Mouse (Mus musculus) heart, embryonic 12.5 days (tissue): Measurements from ENCODE around the gene Fbxl3. TPM values are rescaled to one million over a fixed set of nuclear protein-coding genes. Genes with fewer than 3 reads are reported as not detected.

Experiments used
- ATAC-seq: fragments of 200-750 bp; cut with Nextera tagmentation; 2 replicates; pipeline ENCODE4 v1.8.0; 2017; ENCODE audit warnings: moderate TSS enrichment, moderate library complexity; ENCODE audit not compliant: insufficient number of reproducible peaks, low FRiP score
- H3K27ac ChIP-seq: fragments of 300-500 bp; sonication (generic); 2 replicates; pipeline ENCODE4 v1.5.1; 2016; ENCODE audit warnings: mild to moderate bottlenecking, moderate library complexity; ENCODE audit not compliant: poor library complexity, severe bottlenecking
- H3K27me3 ChIP-seq: fragments of 300-500 bp; sonication (generic); replicated peaks from 2 replicates; pipeline ENCODE4 v1.6.1; 2016; ENCODE audit warnings: mild to moderate bottlenecking, moderate library complexity
- H3K36me3 ChIP-seq: fragments of 300-500 bp; sonication (generic); 2 replicates; pipeline ENCODE4 v1.6.1; 2016; ENCODE audit warnings: mild to moderate bottlenecking, moderate library complexity
- H3K4me1 ChIP-seq: fragments of 300-500 bp; sonication (generic); replicated peaks from 2 replicates; pipeline ENCODE4 v1.6.1; 2016; ENCODE audit warnings: mild to moderate bottlenecking
- H3K4me2 ChIP-seq: fragments of 300-500 bp; sonication (generic); 2 replicates; pipeline ENCODE4 v1.6.1; 2016; ENCODE audit warnings: mild to moderate bottlenecking, moderate library complexity
- H3K4me3 ChIP-seq: fragments of 300-500 bp; sonication (generic); 2 replicates; pipeline ENCODE4 v1.5.1; 2016; ENCODE audit warnings: mild to moderate bottlenecking
- H3K9ac ChIP-seq: fragments of 300-500 bp; sonication (generic); 2 replicates; pipeline ENCODE4 v1.6.1; 2016; ENCODE audit warnings: mild to moderate bottlenecking, moderate library complexity
- H3K9me3 ChIP-seq: fragments of 300-500 bp; sonication (generic); replicated peaks from 2 replicates; pipeline ENCODE4 v1.6.1; 2016; ENCODE audit warnings: mild to moderate bottlenecking, moderate library complexity
- WGBS: fragments of 180-500 bp; shearing (Covaris S2); methylation state at CpG from one replicate; pipeline ENCODE4 v1.1.7; 2016; 5-methylcytosine and 5-hydroxymethylcytosine counted together
- polyA plus RNA-seq: library from polyadenylated mRNA; unstranded; fragments of >200 nt; fragmentation: Nextera tagmentation; extraction: Ambion mirVana; gene quantifications from 2 replicates; pipeline ENCODE4 v1.2.1, GENCODE M21; 2016

Gene Fbxl3
- polyA plus RNA-seq, 1 experiment from 2014 or later: 26.5 TPM

GRCm38 (mm10) chr14:103079209-103079977 is 20.0 kb downstream of the Fbxl3 start:
- no peak for ATAC-seq
- H3K27ac ChIP-seq: no peak overlapping the region
- no peaks in the 10 kb centered on the region for H3K27me3 ChIP-seq
- H3K9ac ChIP-seq: no peak overlapping the region
- no peak overlapping the region for H3K4me2 ChIP-seq
- H3K36me3 ChIP-seq: peaks cover 45% of the 10 kb centered on the region
- 90% methylated on average over 9 of the region's 9 CpGs for WGBS
- no peak overlapping the region for H3K4me3 ChIP-seq
- H3K9me3 ChIP-seq: no peaks in the 10 kb centered on the region
- H3K4me1 ChIP-seq: no peaks in the 10 kb centered on the region

DNA sequence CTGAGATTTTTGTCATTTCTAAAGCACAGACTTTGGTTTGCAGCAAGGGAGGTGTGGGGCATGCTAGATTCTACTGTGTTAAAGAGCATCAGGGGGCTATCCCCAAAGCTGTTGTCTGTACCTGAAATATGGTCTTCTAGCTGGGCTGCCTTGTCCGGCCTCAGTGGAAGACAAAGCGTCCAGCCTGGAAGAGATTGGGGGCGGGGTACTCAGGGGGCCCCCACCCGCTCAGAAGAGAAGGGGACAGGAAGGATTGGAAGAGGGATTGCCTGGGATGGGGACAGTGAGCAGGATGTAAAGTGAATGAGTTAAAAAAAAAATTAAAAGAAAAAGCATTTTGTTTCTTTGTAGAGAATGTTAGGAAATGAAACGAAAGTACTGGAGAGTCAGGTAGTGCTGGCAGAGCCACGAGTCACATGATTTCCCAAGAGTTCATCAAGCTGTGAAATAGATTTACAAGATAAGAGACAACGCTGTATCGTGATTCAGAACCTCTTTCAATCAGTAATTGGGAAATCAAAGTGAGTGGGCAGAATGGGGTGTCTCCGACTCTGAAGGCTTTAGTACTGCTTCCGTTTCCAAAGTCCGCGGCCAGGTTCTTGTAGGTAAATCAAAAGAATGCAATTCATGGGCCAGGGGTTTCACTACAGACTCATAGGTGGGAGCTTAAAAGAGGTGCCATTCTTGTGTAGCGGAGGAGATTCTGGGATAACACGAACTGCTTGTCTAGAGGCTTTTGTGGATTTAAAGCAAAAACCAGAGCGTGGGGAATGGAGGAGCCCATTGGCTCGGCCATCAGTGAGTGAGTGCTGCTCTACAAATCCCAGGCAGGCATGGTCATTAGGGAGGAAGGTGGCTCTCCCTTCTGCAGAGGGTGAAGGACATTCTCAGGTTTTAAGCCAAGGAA is 21.1 kb downstream of the Fbxl3 start:
- Histone ChIP-seq H3K27ac (no peak overlapping the region), H3K9ac (no peak overlapping the region), H3K4me2 (no peak overlapping the region), H3K36me3 (peaks cover 52% of the 10 kb centered on the region), H3K27me3 (no peaks in the 10 kb centered on the region), H3K4me3 (no peak overlapping the region), H3K4me1 (no peaks in the 10 kb centered on the region), H3K9me3 (no peaks in the 10 kb centered on the region)
- WGBS: 87% methylated on average over 16 of the region's 16 CpGs
- no peak for ATAC-seq

DNA sequence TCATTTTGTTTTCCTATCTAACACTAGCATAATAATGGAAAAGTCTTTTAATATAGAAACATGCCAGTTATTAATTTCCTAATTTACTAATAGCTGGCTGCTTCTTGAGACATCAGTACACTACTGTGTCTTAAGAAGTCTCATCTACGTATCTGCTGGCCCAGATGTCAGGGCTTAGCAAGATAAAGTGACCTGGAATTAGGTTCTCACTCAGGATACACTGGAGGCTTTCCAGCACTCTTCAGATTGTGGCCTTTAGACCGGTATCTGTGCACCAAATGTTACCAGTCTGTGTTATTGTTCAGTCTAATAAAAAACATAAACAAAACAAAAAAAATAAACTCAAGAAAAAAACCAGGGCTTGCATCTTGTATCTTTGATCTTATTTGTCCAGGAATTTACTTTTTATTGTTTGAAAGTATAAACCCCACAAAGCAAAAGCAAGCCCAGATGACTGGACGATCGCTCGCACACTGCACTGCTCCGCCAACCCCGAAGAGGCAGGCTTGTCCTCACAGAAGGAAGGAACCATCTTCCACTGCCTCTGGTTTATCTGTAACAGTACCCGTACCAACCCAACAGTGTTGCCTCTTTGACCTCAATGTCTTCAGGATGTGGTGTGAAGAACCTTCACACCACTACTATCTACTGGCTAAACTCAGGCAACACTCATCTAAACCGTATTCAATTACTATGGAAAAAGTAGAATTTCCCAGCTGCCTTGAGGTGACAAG is 21.9 kb downstream of the Fbxl3 start:
- H3K27me3 ChIP-seq: no peaks in the 10 kb centered on the region
- no peaks in the 10 kb centered on the region for H3K4me1 ChIP-seq
- no peak for ATAC-seq
- H3K4me2 ChIP-seq: no peak overlapping the region
- 87% methylated on average over 9 of the region's 9 CpGs for WGBS
- no peak overlapping the region for H3K4me3 ChIP-seq
- H3K9ac ChIP-seq: no peak overlapping the region
- no peaks in the 10 kb centered on the region for H3K9me3 ChIP-seq
- H3K27ac ChIP-seq: no peak overlapping the region
- peaks cover 53% of the 10 kb centered on the region for H3K36me3 ChIP-seq

GRCm38 (mm10) chr14:103075166-103075565 is 24.2 kb downstream of the Fbxl3 start:
- Histone ChIP-seq H3K36me3 (peaks cover 58% of the 10 kb centered on the region), H3K9me3 (no peaks in the 10 kb centered on the region)
- WGBS: 73% methylated on average over 7 of the region's 7 CpGs

DNA sequence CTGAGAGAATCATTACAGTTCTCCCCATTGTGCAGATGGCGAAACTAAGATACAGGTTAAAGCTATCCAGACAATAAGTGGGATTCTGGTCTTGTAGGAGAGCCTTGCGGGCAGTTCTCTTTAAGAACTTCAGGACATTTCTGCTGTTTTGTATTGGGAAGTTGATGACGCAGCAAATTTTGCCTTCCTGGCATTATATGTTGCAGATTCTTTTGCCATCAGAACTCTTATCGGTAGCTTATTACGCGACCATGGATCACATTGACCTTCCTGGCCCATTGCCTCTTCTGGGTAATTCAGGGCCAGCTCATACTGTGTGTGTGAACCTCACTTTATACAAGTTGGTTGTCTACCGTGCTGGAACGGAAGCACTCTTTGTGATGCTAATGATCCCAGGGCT is 25.5 kb downstream of the Fbxl3 start:
- H3K4me3 ChIP-seq: no peak overlapping the region
- H3K9ac ChIP-seq: no peak overlapping the region
- H3K9me3 ChIP-seq: no peaks in the 10 kb centered on the region
- peaks cover 51% of the 10 kb centered on the region for H3K36me3 ChIP-seq
- 92% methylated on average over 8 of the region's 8 CpGs for WGBS
- ATAC-seq: no peak
- H3K4me1 ChIP-seq: 0 out of 2 replicates have a peak, but pooled peaks cover 6% of the 10 kb centered on the region
- no peak overlapping the region for H3K4me2 ChIP-seq
- H3K27me3 ChIP-seq: no peaks in the 10 kb centered on the region
- no peak overlapping the region for H3K27ac ChIP-seq

More at GRCm38 (mm10) chr14:103075166-103075565, 24.2 kb downstream of the Fbxl3 start:
- Histone ChIP-seq H3K27me3 (no peaks in the 10 kb centered on the region), H3K27ac (no peak overlapping the region), H3K4me1 (0 out of 2 replicates have a peak, but pooled peaks cover 2% of the 10 kb centered on the region), H3K4me3 (no peak overlapping the region), H3K4me2 (no peak overlapping the region), H3K9ac (no peak overlapping the region)
- ATAC-seq: no peak

- Histone ChIP-seq H3K36me3 (peaks cover 45% of the 10 kb centered on the region), H3K27me3 (no peaks in the 10 kb centered on the region), H3K27ac (no peak overlapping the region), H3K4me1 (0 out of 2 replicates have a peak, but pooled peaks cover 6% of the 10 kb centered on the region), H3K4me3 (no peak overlapping the region), H3K9ac (no peak overlapping the region), H3K9me3 (no peaks in the 10 kb centered on the region), H3K4me2 (no peak overlapping the region)
- ATAC-seq: no peak
- 78% methylated on average over 4 of the region's 4 CpGs for WGBS
Observed at GRCm38 (mm10) chr14:103072731-103073130, 26.6 kb downstream of the Fbxl3 start.

GRCm38 (mm10) chr14:103071471-103071870 is 27.9 kb downstream of the Fbxl3 start:
- H3K4me3 ChIP-seq: no peak overlapping the region
- 0 out of 2 replicates have a peak, but pooled peaks cover 6% of the 10 kb centered on the region for H3K4me1 ChIP-seq
- 89% methylated on average over 12 of the region's 12 CpGs for WGBS
- no peak overlapping the region for H3K4me2 ChIP-seq
- peaks cover 39% of the 10 kb centered on the region for H3K36me3 ChIP-seq
- no peak overlapping the region for H3K9ac ChIP-seq
- H3K27me3 ChIP-seq: no peaks in the 10 kb centered on the region
- no peak for ATAC-seq
- H3K27ac ChIP-seq: no peak overlapping the region
- H3K9me3 ChIP-seq: no peaks in the 10 kb centered on the region

- Histone ChIP-seq H3K27ac (peak overlapping the region; percentile 85), H3K9me3 (no peaks in the 10 kb centered on the region), H3K4me2 (peak overlapping the region; percentile 94), H3K36me3 (peaks cover 35% of the 10 kb centered on the region), H3K9ac (peak overlapping the region; percentile 74), H3K4me3 (peak overlapping the region; percentile 58), H3K27me3 (no peaks in the 10 kb centered on the region), H3K4me1 (0 out of 2 replicates have a peak, but pooled peaks cover 6% of the 10 kb centered on the region)
- WGBS: 2% methylated on average over 10 of the region's 10 CpGs
- ATAC-seq: no peak
Observed at GRCm38 (mm10) chr14:103070790-103071189, 28.6 kb downstream of the Fbxl3 start.

DNA sequence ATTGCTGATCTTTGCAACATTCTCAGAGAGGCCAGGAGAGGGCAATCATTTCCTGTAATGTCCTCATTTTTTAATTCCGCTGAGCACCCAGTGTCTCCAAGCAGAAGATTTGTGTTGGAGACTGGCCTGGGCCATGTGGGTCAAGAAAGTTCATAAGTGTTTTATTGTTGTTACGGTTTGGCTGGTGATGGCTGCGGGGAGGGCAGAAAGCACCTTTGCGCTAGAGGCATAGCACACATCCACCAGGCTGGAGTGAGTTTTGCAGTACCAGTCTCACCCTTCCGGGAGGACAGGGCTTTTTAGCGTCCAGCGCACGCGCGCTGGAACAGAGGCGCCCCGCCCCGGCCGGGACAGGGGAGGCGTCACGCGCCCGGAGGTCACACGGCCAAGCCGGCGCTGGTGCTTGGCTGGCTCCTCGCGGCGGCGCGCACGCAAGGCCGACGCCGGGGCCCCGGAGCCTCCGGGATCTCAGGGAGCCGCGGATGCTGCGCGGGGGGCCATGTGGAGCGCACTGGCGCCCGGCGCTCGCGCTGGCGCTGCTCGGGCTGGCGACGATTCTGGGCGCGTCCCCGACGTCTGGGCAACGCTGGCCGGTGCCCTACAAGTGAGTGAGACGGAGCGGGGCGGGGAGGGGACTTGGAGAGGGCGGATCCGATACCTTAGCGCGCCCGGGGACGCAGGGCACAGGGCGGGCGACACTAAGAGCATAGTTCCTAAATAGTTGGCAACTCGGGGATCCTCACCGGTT is 29.3 kb downstream of the Fbxl3 start, which contains the start of gene Cln5:
Cln5 (plus strand) TSS at position 353 of the 748 bp plus-strand sequence.
- Histone ChIP-seq H3K4me3 (peak within 1 kb of the TSS; percentile 58), H3K27me3 (no peaks in the 10 kb centered on the region), H3K27ac (peak within 1 kb of the TSS; percentile 85), H3K4me1 (peaks cover 11% of the 10 kb centered on the region), H3K4me2 (peak within 1 kb of the TSS; percentile 94), H3K36me3 (peaks cover 31% of the 10 kb centered on the region), H3K9ac (peak within 1 kb of the TSS; percentile 74), H3K9me3 (no peaks in the 10 kb centered on the region)
- under 1% methylated on average over 65 of the region's 65 CpGs for WGBS
- ATAC-seq: peak; percentile 98

DNA sequence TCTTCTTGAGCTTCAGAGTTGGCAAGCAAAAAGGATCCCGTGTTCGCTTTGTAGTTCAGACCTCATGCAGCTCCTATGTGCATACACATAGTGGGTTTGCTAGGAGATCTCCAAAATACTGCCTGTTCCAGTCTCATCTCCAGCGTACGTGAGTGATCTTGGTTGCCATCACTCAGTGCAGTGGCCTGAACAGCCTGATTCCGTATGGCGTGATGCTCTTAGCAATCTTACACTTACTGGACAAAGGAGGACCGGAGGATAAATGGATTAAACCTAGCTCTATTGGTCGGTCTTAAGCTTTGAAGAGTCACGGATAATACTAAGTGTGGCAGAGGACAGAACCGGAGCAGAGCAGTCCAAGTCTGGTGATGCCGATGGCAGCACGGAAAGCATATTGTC is 29.9 kb downstream of the Fbxl3 start:
- peak overlapping the region; percentile 74 for H3K9ac ChIP-seq
- H3K9me3 ChIP-seq: no peaks in the 10 kb centered on the region
- no peaks in the 10 kb centered on the region for H3K27me3 ChIP-seq
- H3K36me3 ChIP-seq: peaks cover 26% of the 10 kb centered on the region
- no peak; the same call in 1 of the 2 replicates for ATAC-seq
- peak overlapping the region; percentile 94 for H3K4me2 ChIP-seq
- H3K4me1 ChIP-seq: peaks cover 12% of the 10 kb centered on the region
- H3K4me3 ChIP-seq: peak overlapping the region; percentile 58
- peak overlapping the region; percentile 85 for H3K27ac ChIP-seq
- 19% methylated on average over 12 of the region's 12 CpGs for WGBS
